Mouse (Mus musculus): ENCODE measurements around the gene Adpgk. TPM values are rescaled to one million over a fixed set of nuclear protein-coding genes. Genes with fewer than 3 reads are reported as not detected.

The Adpgk gene
- polyA plus RNA-seq, 1 experiment from 2014 or later, result 37.1 TPM

DNA sequence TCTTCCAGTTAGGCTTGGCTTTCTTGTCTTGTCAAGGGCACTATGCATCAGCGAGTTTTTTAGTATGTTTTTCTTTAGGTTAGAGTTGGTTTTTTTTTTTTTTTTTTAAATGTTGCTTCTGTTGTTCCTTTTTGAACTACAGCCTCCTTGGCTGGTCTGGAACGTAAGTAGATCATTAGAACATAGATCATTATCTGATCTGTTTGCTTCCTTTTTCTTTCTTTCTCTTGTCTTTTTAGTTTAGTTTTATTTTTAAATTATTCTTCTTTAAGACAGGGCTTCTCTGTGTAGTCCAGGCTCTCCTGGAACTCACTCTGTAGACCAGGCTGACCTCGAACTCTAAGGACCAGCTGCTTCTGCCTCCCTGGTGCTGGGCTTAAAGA, 1.1 kb downstream of the Adpgk start:
- H3K4me1 ChIP-seq, result peaks cover 19% of the 10 kb centered on the region
- no peak overlapping the region for H3K27ac ChIP-seq
- H3K4me2 ChIP-seq (replicated peaks), result peak overlapping the region; percentile 78
- 56% methylated on average over 3 of the region's 3 CpGs for WGBS
- no peak for ATAC-seq (ENCODE audit: low FRiP score, low read depth)
- H3K4me3 ChIP-seq, result peak overlapping the region; percentile 99; the same call in 1 of the 2 replicates
- no peaks in the 10 kb centered on the region for H3K9me3 ChIP-seq
- no peaks in the 10 kb centered on the region for H3K36me3 ChIP-seq
- H3K9ac ChIP-seq, result peak overlapping the region; percentile 93; the same call in 1 of the 2 replicates
- H3K27me3 ChIP-seq (replicated peaks), result no peaks in the 10 kb centered on the region

DNA sequence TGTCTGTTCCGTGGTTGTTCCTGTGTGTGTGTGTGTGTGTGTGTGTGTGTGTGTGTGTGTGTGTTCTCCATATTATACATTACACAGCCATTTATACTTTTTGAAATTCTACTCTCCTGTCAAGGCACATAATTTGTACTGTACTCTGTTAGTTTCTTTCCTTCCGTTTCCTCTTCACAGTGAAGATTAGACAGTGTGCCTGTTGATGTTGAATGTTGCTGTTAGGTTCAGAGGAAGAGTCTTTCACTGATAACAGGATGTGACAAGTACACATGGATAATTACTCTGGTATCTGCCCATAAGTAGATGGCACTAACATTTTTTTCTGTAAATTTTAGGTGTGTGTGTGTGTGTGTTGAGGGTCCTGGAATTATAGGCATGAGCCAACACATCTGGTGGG, 5.1 kb downstream of the Adpgk start:
- WGBS, result 88% methylated on average over 2 of the region's 2 CpGs
- Histone ChIP-seq H3K27me3 (replicated peaks) (no peaks in the 10 kb centered on the region), H3K27ac (no peak overlapping the region)

DNA sequence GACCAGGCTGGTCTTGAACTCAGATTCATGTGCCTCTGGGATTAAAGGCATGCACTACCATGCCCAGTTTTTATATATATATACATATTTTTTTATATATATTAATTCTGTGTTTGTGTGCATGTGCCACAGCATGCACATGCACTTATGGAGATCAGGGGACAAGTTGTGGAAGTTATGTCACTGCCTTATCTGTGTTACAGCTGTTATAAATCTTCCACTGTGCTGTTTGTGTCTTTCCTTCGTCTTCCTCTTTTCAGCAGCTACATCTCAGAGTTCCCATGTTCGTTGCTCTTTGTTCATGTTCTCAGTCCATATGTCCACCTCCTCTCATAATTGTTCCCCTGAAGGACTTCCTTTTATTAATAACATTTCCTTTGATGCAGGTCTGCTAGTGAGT, 16.5 kb downstream of the Adpgk start:
- Histone ChIP-seq H3K9ac (no peak overlapping the region), H3K4me3 (no peak overlapping the region), H3K27ac (no peak overlapping the region), H3K27me3 (replicated peaks) (no peaks in the 10 kb centered on the region), H3K9me3 (no peaks in the 10 kb centered on the region), H3K36me3 (peaks cover 45% of the 10 kb centered on the region), H3K4me2 (replicated peaks) (no peak overlapping the region), H3K4me1 (no peaks in the 10 kb centered on the region)
- WGBS, result 81% methylated on average over 2 of the region's 2 CpGs
- ATAC-seq (ENCODE audit: low FRiP score, low read depth), result no peak

More for the DNA sequence above, 5.1 kb downstream of the Adpgk start:
- Histone ChIP-seq H3K36me3 (peaks cover 29% of the 10 kb centered on the region; the same call in 1 of the 2 replicates), H3K9me3 (no peaks in the 10 kb centered on the region), H3K9ac (no peak overlapping the region), H3K4me3 (no peak overlapping the region), H3K4me2 (replicated peaks) (no peak overlapping the region), H3K4me1 (peaks cover 12% of the 10 kb centered on the region)
- ATAC-seq (ENCODE audit: low FRiP score, low read depth), result no peak

DNA sequence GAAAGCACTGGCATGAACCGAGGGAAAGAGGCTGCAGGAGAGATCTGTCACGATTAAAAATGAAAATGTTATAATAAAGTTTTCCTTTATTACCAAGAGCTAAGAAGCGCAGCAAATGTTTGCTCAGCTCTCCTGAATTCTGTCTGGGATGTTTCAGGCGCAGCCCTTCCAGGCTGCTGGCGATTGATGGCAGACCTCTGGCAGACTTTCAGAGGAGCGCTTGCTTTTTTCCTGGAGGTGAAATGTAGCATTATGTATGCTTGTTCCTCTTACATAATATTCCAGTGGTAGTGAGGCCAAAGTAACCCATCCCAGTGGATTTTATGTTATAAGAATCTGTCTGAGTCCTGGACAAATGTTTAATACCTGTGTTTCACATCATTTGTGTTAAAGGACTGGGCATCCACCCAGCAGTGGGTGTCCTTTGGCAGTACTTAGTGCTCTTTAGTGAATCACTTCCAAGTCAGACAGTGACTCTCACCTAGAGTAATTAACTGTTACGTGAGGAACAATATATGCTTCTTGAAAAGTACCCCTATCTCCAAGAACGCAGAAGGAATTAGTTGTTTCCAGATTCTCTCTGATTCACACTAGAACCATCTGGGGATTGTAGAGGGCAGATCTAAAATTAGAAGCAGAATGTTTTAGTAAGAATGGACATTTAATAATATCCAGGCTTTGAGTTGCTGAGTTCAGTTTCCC, 19.4 kb downstream of the Adpgk start:
- Histone ChIP-seq H3K27me3 (replicated peaks) (no peaks in the 10 kb centered on the region), H3K4me2 (replicated peaks) (no peak overlapping the region), H3K9me3 (no peaks in the 10 kb centered on the region), H3K36me3 (peaks cover 57% of the 10 kb centered on the region), H3K27ac (no peak overlapping the region), H3K4me1 (no peaks in the 10 kb centered on the region), H3K4me3 (no peak overlapping the region), H3K9ac (no peak overlapping the region)
- 93% methylated on average over 8 of the region's 8 CpGs for WGBS
- no peak for ATAC-seq (ENCODE audit: low FRiP score, low read depth)

DNA sequence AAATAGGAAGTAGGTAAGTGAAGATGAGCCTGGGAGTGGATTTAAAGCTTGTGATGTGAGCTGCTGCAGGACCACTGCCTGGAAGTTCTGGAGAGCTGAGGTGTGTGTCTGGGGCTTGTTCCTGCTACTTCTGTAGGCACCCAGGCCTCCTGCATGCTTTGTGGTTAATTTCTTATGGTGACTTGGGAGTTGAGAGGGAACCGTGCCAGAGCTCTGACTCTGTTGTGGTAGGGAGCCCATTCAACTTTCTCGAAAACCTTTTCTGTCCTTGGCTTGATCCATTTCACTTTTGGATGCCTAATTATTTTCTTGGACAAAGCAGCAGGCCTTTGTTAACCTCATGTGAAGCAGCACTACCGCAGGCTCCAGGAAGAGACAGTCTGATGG, 19.9 kb downstream of the Adpgk start:
- Histone ChIP-seq H3K9ac (no peak overlapping the region), H3K4me2 (replicated peaks) (no peak overlapping the region), H3K36me3 (peaks cover 53% of the 10 kb centered on the region), H3K9me3 (no peaks in the 10 kb centered on the region), H3K4me1 (no peaks in the 10 kb centered on the region), H3K27ac (no peak overlapping the region), H3K27me3 (replicated peaks) (no peaks in the 10 kb centered on the region), H3K4me3 (no peak overlapping the region)
- 92% methylated on average over 3 of the region's 3 CpGs for WGBS
- no peak for ATAC-seq (ENCODE audit: low FRiP score, low read depth)

DNA sequence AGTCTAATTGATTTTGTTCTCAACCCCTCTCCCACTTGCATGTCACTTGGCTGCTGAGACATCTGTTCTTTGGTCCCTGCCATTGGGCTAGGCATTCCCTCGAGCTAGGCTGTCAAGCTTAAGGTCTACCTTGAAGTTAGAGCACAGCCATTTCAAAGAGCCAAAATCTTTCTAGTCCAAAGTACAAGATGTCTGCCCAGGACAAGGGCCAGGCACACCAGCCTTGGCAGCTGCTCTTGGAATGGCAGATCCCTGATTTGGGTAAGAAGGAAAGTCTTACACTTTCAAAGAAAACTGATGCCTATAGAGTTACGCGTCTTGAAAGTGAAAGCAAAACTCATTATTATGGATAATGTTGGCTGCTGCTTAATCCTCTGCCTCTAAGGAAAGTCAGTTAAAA, 24.8 kb downstream of the Adpgk start:
- no peak overlapping the region for H3K4me2 ChIP-seq (replicated peaks)
- no peaks in the 10 kb centered on the region for H3K9me3 ChIP-seq
- H3K4me3 ChIP-seq, result no peak overlapping the region
- H3K9ac ChIP-seq, result no peak overlapping the region
- no peak overlapping the region for H3K27ac ChIP-seq
- H3K4me1 ChIP-seq, result no peaks in the 10 kb centered on the region
- H3K36me3 ChIP-seq, result peaks cover 42% of the 10 kb centered on the region
- no peak for ATAC-seq (ENCODE audit: low FRiP score, low read depth)
- H3K27me3 ChIP-seq (replicated peaks), result no peaks in the 10 kb centered on the region
- WGBS, result 94% methylated on average over 3 of the region's 3 CpGs

DNA sequence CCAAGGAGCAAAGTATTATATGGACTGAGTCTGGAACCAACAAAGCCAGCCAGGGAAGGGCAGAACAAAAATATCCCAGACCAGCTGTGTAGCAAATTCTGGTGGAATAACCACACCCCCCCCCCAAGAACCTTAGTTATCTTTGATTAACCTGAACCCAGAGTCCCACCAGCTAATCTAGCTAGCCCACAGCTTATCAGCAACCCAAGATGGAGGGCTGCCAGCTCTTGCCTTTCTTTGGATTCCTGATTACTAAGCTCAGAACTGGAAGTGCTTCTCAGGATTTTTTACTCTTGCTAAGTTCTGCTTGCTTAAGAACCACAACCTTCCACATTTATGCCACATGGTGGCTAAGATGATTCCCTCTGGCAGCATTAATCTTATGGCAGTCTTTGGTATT, 33.0 kb downstream of the Adpgk start:
- ATAC-seq (ENCODE audit: low FRiP score, low read depth), result no peak
- no peak overlapping the region for H3K4me2 ChIP-seq (replicated peaks)
- H3K4me3 ChIP-seq, result no peak overlapping the region
- H3K27ac ChIP-seq, result no peak overlapping the region
- no peaks in the 10 kb centered on the region for H3K4me1 ChIP-seq
- no peak overlapping the region for H3K9ac ChIP-seq
- H3K27me3 ChIP-seq (replicated peaks), result no peaks in the 10 kb centered on the region
- H3K9me3 ChIP-seq, result no peaks in the 10 kb centered on the region
- peaks cover 62% of the 10 kb centered on the region for H3K36me3 ChIP-seq

DNA sequence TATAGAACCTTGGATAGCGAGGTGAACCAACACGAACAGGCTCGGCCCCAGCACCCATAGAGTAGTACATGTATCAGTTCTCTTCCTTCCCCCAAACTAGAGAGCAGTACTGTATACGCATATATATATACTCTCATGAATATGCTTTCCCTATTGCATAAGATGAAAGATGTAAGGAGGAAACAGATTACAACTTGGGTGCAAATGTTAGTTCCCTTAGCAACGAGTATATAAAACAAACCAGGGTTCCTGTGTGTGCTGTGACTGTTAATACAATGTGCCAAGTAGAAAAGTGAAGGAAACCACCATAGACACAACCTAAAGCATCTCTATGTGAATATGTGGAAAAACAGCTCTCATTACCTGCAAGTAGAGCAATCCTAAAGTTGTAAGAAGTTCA, 38.7 kb downstream of the Adpgk start:
- Histone ChIP-seq H3K4me3 (no peak overlapping the region), H3K4me2 (replicated peaks) (no peak overlapping the region), H3K9ac (no peak overlapping the region), H3K27me3 (replicated peaks) (no peaks in the 10 kb centered on the region), H3K27ac (no peak overlapping the region), H3K9me3 (no peaks in the 10 kb centered on the region), H3K4me1 (no peaks in the 10 kb centered on the region), H3K36me3 (peaks cover 62% of the 10 kb centered on the region)
- no peak for ATAC-seq (ENCODE audit: low FRiP score, low read depth)
- 94% methylated on average over 5 of the region's 5 CpGs for WGBS

DNA sequence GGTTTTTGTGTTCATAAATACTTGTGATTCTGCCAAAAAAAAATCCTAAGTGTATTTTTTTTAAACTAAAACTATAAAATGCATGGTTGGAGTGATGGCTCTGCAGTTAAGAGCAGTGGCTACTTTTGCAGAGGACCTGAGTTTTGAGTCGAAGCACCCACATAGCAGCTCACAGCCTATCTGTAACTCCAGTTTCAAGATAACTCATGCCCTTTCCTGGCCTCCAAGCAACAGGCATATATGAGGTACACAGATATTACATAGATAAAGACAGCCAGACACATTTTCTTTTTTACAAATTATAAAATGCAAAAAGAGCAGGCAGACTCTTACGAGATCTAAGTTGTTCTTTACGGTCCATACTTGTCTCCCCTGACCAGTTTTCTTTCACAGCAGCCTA, 45.2 kb downstream of the Adpgk start:
- Histone ChIP-seq H3K4me1 (no peaks in the 10 kb centered on the region), H3K9ac (no peak overlapping the region), H3K36me3 (peaks cover 49% of the 10 kb centered on the region), H3K9me3 (no peaks in the 10 kb centered on the region), H3K4me3 (no peak overlapping the region), H3K27me3 (replicated peaks) (no peaks in the 10 kb centered on the region), H3K4me2 (replicated peaks) (no peak overlapping the region), H3K27ac (no peak overlapping the region)
- WGBS, result 94% methylated on average over 3 of the region's 3 CpGs
- no peak for ATAC-seq (ENCODE audit: low FRiP score, low read depth)

DNA sequence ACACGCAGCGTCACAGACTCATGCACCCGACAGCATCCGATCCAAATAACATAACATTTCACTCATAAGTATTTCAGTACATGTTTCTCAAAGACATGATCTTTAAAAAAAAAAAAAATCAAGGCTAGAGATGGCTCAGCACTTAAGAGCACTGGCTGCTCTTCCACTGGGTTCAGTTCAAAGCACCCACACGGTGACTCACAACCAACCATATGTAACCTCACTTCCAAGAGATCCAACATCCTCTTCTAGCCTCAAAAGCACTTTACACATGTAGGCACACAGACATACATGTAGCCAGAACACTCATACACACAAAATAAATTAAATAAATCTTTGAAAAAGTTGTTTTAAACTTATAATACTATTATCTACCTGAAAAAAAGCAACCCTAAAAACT, 46.5 kb downstream of the Adpgk start:
- no peak overlapping the region for H3K27ac ChIP-seq
- H3K36me3 ChIP-seq, result peaks cover 52% of the 10 kb centered on the region
- no peak for ATAC-seq (ENCODE audit: low FRiP score, low read depth)
- H3K27me3 ChIP-seq (replicated peaks), result no peaks in the 10 kb centered on the region
- H3K9me3 ChIP-seq, result no peaks in the 10 kb centered on the region
- H3K4me3 ChIP-seq, result no peak overlapping the region
- no peak overlapping the region for H3K9ac ChIP-seq
- no peak overlapping the region for H3K4me2 ChIP-seq (replicated peaks)
- WGBS, result 94% methylated on average over 5 of the region's 5 CpGs
- no peaks in the 10 kb centered on the region for H3K4me1 ChIP-seq

DNA sequence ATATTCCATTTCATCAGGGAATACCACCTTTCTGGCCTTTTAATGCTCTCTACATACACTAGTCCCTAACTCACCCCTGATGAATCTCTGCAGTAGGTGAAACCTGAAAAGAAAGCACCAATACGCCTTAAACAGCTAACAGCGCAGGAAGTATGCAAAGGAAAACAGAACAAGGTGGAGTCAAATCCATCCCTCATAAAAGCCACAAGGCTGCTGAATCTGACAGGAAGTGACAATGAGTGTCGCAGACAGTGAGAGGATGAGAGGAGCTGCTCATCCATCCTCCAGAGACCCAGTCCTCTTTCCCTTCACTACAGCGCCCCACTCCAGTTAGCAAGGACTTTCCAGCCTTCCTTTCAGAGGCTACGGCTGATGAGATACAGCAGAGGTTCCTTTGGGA, 47.1 kb downstream of the Adpgk start:
- no peak overlapping the region for H3K9ac ChIP-seq
- H3K9me3 ChIP-seq, result no peaks in the 10 kb centered on the region
- no peak for ATAC-seq (ENCODE audit: low FRiP score, low read depth)
- peaks cover 49% of the 10 kb centered on the region for H3K36me3 ChIP-seq
- H3K4me1 ChIP-seq, result no peaks in the 10 kb centered on the region
- no peak overlapping the region for H3K4me3 ChIP-seq
- no peak overlapping the region for H3K4me2 ChIP-seq (replicated peaks)
- no peaks in the 10 kb centered on the region for H3K27me3 ChIP-seq (replicated peaks)
- 88% methylated on average over 5 of the region's 5 CpGs for WGBS
- no peak overlapping the region for H3K27ac ChIP-seq

DNA sequence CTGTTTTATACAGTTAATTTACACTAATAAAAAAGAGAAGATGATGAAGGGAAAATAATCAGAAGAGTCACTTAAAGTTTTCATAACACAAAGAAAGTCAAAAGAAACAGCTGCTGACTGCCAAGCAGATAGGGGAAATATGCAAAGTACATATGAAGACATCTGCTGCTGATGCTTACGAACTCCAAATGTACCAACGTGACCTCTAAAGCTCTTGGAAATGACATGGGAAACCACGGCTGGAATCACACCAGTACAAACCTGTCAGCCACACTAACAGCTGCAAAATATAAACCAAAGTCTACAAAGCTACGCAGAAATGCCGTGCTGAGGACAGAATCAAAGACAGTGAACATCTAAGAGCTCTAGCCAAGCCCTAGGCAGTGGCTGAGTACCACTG, 47.7 kb downstream of the Adpgk start:
- no peak for ATAC-seq (ENCODE audit: low FRiP score, low read depth)
- no peaks in the 10 kb centered on the region for H3K9me3 ChIP-seq
- no peak overlapping the region for H3K27ac ChIP-seq
- H3K36me3 ChIP-seq, result peaks cover 50% of the 10 kb centered on the region
- H3K4me1 ChIP-seq, result no peaks in the 10 kb centered on the region
- no peak overlapping the region for H3K4me3 ChIP-seq
- H3K4me2 ChIP-seq (replicated peaks), result no peak overlapping the region
- WGBS, result 86% methylated on average over 5 of the region's 5 CpGs
- no peaks in the 10 kb centered on the region for H3K27me3 ChIP-seq (replicated peaks)
- H3K9ac ChIP-seq, result no peak overlapping the region

DNA sequence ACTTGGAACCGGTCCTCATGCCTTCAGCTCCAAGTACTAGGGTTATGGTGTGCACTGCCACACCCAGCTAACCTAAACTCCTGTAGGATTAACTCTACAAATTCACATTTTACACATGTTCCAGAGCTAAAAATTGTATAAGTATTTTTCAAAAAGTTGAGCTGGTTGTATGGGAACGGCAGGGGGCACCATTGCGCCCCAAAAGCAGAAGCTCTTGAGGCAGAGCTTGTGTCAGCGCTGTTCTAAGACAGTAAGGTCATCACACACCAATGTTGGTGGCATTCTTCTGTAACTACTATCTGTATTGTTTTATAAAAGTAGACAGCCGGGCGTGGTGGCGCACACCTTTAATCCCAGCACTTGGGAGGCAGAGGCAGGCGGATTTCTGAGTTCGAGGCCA, 48.6 kb downstream of the Adpgk start:
- no peaks in the 10 kb centered on the region for H3K27me3 ChIP-seq (replicated peaks)

More for the DNA sequence above, 48.6 kb downstream of the Adpgk start:
- WGBS, result 88% methylated on average over 9 of the region's 9 CpGs
- H3K9me3 ChIP-seq, result no peaks in the 10 kb centered on the region
- no peaks in the 10 kb centered on the region for H3K4me1 ChIP-seq
- H3K4me2 ChIP-seq (replicated peaks), result no peak overlapping the region
- no peak overlapping the region for H3K9ac ChIP-seq
- ATAC-seq (ENCODE audit: low FRiP score, low read depth), result no peak
- H3K4me3 ChIP-seq, result no peak overlapping the region
- peaks cover 46% of the 10 kb centered on the region for H3K36me3 ChIP-seq
- H3K27ac ChIP-seq, result no peak overlapping the region

Measured in neural tube, embryonic 12.5 days (tissue).